Mouse (Mus musculus) adipose tissue, adult 10 weeks (tissue): Measurements from ENCODE around the gene Syndig1. TPM values are rescaled to one million over a fixed set of nuclear protein-coding genes. Genes with fewer than 3 reads are reported as not detected.

Experiments used
- polyA plus RNA-seq: library from polyadenylated mRNA; stranded (reverse); fragments of 350-450 nt; fragmentation: Illumina TruSeq; extraction: RNeasy Lipid Tissue Mini Kit (QIAGEN cat#74804); gene quantifications from one replicate; pipeline ENCODE4 v1.2.3, GENCODE M21; 2014; ENCODE audit warnings: low read depth, low replicate concordance

Gene Syndig1
- 1.1 TPM for polyA plus RNA-seq

DNA sequence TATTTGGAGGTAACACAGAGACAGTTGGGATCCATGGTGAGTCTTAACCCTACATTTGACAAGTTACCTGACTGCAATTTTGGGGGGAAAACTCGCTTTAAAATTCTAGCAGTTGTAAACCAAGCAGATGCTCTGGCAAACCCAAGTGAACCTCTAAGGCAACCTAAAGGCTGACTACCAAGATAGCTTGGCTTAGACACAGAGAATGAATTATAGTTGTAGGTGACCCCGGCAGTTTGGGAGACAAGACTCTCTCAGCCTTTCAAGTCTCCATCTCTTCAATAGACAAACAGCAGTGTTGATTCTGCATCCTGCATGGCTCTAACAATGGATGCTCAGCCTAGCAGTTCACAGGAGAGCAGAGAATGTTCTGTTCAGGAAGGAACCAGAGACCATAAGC lies at the start of gene Syndig1:
Syndig1 (plus strand) TSS at position 301 of the 400 bp plus-strand sequence.

GRCm38 (mm10) chr2:149830536-149831458 lies 1.8 kb downstream of the Syndig1 start, which contains the start of gene C530025M09Rik:
TSS of gene C530025M09Rik (minus strand) at chr2:149831213.

Other genes with a start within 250 kb of the Syndig1 start
- not detected for gene C530025M09Rik, start 2.0 kb downstream of the Syndig1 start, polyA plus RNA-seq